Mouse (Mus musculus): ENCODE measurements at regions not wholly inside any gene's neighbourhood (a gene's known extent, or its start where the extent isn't known, plus 50 kb on each side); places are given as distances from the start of the nearest gene placed in this dataset.

DNA sequence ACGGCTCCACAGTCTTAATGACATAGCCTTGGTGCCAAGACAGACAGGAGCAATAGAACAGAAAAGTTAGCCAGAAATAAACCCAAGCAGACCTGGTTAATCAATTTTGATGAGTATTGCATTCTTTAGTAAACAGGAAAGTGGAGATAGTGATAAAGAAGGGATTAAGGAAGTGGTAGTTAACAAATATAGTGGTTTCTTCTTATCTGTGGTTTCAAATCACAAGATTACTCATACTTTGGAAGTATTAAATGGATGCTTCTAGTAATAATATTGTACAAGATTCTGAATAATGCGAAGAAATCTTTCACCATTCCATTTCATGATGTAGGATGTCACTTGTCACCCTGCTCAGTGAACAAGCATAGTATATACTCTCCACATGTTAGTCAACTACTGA lies 376.6 kb upstream of the Cobl start:
- H3K4me1 ChIP-seq = no peaks in the 10 kb centered on the region
- no peaks in the 10 kb centered on the region for H3K36me3 ChIP-seq
- H3K27ac ChIP-seq = no peak overlapping the region
- H3K27me3 ChIP-seq (replicated peaks) = no peaks in the 10 kb centered on the region
- ATAC-seq = no peak
- no peak overlapping the region for H3K4me3 ChIP-seq
- no peaks in the 10 kb centered on the region for H3K9me3 ChIP-seq (replicated peaks)
- H3K4me2 ChIP-seq = no peak overlapping the region
- 58% methylated on average over 2 of the region's 2 CpGs for WGBS (ENCODE audit: insufficient replicate concordance)
- no peak overlapping the region for H3K9ac ChIP-seq

DNA sequence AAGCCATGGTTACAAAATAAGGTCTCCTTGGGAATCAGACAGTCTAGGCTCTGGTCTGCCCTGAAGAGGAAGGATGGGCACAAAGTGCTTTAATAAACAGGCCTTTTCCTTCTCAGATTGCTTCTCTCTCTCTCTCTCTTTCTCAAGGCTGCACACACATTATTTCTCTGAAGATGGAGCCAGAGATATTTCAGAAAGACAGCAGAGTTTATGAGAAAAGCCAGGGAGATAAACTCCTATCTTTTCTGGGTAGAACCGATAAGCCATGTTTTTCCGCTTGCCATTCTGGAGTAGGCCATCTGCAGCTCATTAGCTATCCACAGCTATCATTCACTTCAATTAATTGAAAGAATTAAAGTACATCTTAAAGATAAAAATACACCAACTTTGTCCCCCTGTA lies 373.2 kb upstream of the Cobl start:
- H3K9me3 ChIP-seq (replicated peaks) = no peaks in the 10 kb centered on the region
- no peaks in the 10 kb centered on the region for H3K27me3 ChIP-seq (replicated peaks)
- 68% methylated on average over 2 of the region's 2 CpGs for WGBS (ENCODE audit: insufficient replicate concordance)
- ATAC-seq = no peak
- H3K4me3 ChIP-seq = no peak overlapping the region
- H3K4me1 ChIP-seq = no peaks in the 10 kb centered on the region
- no peak overlapping the region for H3K27ac ChIP-seq
- no peak overlapping the region for H3K9ac ChIP-seq
- H3K36me3 ChIP-seq = no peaks in the 10 kb centered on the region
- no peak overlapping the region for H3K4me2 ChIP-seq

DNA sequence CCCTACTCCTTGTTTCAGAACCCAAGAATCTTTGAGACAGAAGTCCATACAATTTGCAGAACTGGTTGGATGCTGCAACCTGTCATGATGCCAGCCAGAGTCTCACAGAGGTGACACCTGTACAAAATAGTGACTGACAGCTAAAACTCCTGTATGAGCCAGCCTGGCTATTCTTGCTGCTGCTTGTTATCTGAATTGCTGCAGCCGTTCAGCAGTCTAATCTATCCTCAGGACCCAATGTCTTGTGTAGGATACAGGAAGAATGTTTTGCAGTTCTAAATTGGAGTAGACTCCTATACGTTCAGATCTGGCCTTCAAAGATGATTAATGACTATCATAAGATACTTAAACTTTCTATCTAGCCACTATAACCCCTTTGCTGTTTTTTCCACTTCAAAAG lies 372.6 kb upstream of the Cobl start:
- Histone ChIP-seq H3K4me2 (no peak overlapping the region), H3K36me3 (no peaks in the 10 kb centered on the region), H3K27ac (no peak overlapping the region), H3K9me3 (replicated peaks) (no peaks in the 10 kb centered on the region), H3K9ac (no peak overlapping the region), H3K4me3 (no peak overlapping the region), H3K4me1 (no peaks in the 10 kb centered on the region), H3K27me3 (replicated peaks) (no peaks in the 10 kb centered on the region)
- whole genome bisulfite sequencing (ENCODE audit: insufficient replicate concordance) = 27% methylated on average over 2 of the region's 2 CpGs
- no peak for ATAC-seq

DNA sequence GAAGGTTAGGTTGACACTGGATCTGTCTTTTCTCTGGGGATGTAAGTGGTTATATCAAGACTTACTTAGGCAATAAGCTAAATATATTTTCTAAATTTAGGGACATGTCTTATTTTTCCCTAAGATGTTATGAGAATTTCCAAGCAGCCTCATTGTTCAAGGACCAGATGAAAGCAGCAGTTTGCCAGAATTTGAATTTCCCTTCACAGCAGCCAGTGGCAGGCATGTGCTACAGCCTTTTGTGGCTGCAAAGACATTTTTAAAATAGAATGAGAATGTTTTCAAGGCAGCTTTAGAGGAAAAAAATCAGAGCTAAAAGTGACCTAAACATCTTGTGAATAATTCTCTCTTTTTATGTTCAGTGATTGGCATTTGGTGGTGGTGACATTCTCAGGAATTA lies 371.6 kb upstream of the Cobl start:
- H3K4me3 ChIP-seq = no peak overlapping the region
- no peak overlapping the region for H3K27ac ChIP-seq
- no peak for ATAC-seq
- H3K36me3 ChIP-seq = no peaks in the 10 kb centered on the region
- H3K9ac ChIP-seq = no peak overlapping the region
- no peak overlapping the region for H3K4me2 ChIP-seq
- H3K4me1 ChIP-seq = no peaks in the 10 kb centered on the region
- no peaks in the 10 kb centered on the region for H3K27me3 ChIP-seq (replicated peaks)
- no peaks in the 10 kb centered on the region for H3K9me3 ChIP-seq (replicated peaks)

DNA sequence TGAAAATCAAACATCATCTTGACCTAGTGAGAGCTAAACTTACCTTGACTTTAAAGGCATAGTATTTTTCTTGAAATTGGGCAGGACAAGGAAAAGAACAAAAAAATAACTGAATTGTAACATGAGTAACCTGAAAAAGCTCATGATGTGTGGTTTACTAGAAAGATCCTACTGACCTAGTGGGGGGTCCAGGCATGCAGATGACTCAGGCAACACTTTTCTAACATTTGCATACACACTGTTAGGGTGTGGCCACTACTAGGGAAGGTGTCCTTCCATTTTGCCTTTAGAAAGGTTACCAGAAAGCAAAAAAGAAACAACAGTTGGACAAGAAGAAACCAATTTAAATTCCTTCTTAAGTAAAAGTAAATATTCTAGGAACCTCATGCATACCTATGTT lies 347.3 kb upstream of the Cobl start:
- no peaks in the 10 kb centered on the region for H3K9me3 ChIP-seq (replicated peaks)
- no peaks in the 10 kb centered on the region for H3K36me3 ChIP-seq
- H3K9ac ChIP-seq = no peak overlapping the region
- H3K27me3 ChIP-seq (replicated peaks) = no peaks in the 10 kb centered on the region
- no peak overlapping the region for H3K4me3 ChIP-seq
- no peak for ATAC-seq
- no peak overlapping the region for H3K4me2 ChIP-seq
- H3K27ac ChIP-seq = no peak overlapping the region
- H3K4me1 ChIP-seq = no peaks in the 10 kb centered on the region

DNA sequence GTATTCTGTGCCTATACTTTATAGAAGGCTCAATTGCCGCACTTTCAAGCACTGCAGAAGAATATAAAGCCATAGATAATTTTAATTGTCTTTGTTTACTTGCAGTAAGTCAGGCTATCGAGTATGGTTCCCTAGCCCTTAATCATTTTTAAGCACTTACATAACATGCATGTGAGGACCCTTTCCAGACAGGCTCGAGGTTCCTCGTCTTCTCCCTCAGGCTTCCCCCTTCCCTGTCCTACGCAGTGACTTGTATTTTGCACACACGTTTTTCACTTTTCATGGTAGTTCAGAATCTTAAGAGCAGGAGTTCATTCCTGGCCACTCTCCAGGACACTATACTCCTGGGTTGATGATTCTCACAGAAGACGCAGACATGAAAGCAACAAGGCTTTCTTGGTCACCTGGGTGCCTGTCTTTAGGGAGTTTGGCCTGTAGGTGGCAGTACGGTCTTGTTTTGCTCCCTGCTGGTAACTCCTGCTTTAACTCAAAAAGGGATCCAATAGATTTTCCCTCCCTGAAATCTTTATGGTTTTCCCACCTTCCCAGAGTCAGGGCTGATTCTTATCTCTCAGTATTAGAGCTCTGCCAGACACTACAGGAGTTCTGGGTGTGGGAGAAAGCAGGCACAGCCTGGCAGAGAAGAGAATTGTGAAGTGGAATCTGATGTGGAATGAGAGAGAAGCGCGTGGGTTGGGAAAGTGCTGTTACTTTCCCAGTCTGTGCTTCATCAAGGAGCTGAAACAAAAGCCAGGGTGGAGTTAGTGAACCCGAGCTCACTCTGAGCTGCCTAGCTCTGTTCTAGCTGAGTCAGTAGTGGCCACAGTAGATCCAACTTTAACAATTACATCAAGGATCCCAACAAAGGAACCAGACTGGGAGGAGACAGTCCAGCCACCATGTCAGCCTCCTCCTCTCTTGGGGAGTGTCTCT lies 346.5 kb upstream of the Cobl start:
- no peaks in the 10 kb centered on the region for H3K9me3 ChIP-seq (replicated peaks)
- no peaks in the 10 kb centered on the region for H3K36me3 ChIP-seq
- 0 out of 2 replicates have a peak, but pooled peaks have one; percentile 35 for ATAC-seq
- 35% methylated on average over 11 of the region's 11 CpGs for WGBS (ENCODE audit: insufficient replicate concordance)
- H3K4me2 ChIP-seq = no peak overlapping the region
- no peaks in the 10 kb centered on the region for H3K4me1 ChIP-seq
- H3K9ac ChIP-seq = no peak overlapping the region
- H3K27me3 ChIP-seq (replicated peaks) = no peaks in the 10 kb centered on the region
- no peak overlapping the region for H3K4me3 ChIP-seq
- no peak overlapping the region for H3K27ac ChIP-seq
